Mouse (Mus musculus) induced T-regulatory cell, adult 2 months (primary cell): ENCODE results near the gene Hmces.
A peak's percentile ranks its signal among the peaks of the same experiment; 100 is the strongest.
"Not testable (repeated sequence)": the region's sequence is repeated elsewhere in the genome, so short reads cannot be mapped to it uniquely, and the experiment has no call there.

ENCODE experiments used
- DNase-seq: peaks from one replicate; pipeline ENCODE4 v3.0.0-alpha.2; 2012; ENCODE audit warnings: low read depth

Hmces gene

GRCm38 (mm10) chr6:87914326-87915102 lies 779 bp downstream of the Hmces start:
- no peak for DNase-seq

DNA sequence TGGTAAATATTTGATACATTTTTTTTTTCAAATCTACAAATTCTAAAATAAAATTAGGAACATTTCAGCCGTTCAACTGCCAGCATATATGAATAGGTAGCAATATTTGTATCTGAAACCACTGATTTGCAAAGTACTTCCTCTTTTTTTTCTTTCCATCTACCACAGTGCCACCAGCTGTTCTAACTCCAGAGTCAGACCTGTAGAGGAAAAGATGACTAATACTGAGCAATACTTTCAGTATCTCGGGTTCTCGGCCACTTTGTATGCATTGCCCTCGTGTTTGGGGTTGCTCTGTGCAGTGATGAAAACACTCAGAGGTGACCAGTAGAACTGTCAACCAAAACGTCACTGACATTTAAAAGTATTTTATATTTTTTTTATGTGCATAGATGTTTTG lies 2.2 kb downstream of the Hmces start:
- DNase-seq, result peak; percentile 84

DNA sequence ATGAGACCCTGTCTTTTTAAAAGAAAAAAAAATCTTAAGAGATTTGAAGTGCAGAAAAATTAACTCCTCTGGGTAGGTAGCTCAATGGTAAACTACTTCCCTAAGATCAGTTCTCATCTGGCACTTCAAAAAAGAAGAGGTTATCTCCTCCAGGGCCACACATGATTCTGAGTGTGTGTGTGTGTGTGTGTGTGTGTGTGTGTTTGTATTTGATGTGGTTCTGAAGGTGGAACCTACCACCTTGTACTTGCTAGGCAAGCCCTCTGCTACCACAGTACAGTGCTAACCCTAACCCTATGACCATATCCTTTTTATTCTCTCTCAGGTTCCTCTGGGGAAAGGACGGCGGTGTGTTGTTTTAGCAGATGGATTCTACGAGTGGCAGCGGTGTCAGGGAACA lies 7.5 kb downstream of the Hmces start:
- no peak for DNase-seq

DNA sequence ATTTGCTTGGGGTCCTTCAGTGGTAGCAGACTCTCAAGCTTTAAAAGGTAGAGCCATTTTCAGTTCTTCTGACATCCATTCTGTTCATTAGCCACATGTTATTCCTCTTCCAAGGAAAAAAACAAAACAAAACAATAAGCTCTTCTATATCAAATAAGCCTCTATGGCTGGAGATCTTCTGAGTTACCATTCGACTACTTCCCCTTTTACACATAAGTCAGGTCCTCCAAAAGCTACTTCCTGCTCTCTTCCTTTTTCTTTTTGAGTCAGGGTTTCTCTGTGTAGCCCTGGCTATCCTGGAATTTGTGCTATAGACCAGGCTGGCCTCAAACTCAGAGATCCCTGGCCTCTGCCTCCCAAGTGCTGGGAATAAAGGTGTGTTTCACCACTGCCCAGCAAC lies 9.9 kb downstream of the Hmces start:
- no peak for DNase-seq

DNA sequence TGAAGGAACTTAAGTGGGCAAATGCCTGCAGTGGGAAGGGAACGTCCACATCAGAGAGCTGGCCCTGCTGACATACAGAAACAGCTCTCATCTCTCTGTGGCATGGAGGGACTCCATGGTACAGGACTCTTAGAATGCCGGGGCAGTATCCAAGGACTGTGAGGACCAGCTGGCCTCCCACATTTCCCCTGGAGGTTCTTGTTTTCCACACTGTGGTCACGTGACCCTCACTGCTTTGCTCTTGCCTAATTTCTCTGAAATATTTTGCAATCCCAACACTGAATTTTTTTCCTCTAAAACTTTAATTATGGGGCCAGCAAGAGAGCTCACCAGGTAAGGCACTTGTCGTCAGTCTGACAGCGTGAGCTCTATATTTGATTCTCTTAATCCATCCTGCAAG lies 21.3 kb downstream of the Hmces start:
- DNase-seq, result no peak

- DNase-seq, result no peak
Observed at GRCm38 (mm10) chr6:87937178-87937788, 23.5 kb downstream of the Hmces start.

DNA sequence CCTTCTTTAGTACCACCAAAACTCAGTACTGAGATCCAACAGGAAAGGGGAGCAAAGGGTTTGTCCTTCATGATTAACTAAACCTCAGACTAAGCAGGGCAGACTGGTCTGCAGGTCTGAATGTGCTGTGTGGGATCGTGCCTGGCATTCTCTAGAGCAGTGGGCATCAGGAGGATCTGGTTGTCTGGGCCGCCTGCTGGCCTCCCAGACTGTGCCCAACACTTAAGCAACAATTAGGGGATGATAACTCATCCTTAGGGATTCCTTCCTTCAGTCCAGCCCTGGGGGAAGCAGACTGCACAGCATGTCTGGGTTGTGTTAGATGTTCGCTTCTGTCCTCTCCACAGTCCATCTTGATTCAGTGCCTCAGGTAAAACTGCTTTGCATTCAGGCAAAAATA lies 25.2 kb downstream of the Hmces start:
- no peak for DNase-seq

GRCm38 (mm10) chr6:87942179-87942578 lies 28.4 kb downstream of the Hmces start:
- no peak for DNase-seq

DNA sequence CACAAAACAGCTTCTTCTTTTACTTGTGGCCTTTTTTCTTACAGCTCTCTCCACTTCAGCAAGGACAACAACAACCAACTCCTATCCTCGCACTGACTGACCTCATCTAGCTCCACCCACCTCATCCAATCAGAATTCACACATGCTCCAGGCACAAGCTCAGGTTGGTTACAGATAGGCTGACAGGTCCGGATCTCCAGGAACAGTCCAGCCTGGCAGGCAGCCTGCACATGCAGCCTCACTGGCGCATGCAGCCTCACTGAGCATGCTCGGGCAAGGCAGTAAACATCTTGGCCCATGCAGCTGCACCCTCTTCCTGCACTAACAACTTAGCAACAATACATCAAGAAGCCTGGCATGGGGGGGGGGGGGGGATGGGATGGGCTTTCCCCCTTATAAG lies 48.7 kb downstream of the Hmces start:
- DNase-seq, result not testable (repeated sequence)

- no peak for DNase-seq
Observed at GRCm38 (mm10) chr6:87970041-87970440, 56.3 kb downstream of the Hmces start.

DNA sequence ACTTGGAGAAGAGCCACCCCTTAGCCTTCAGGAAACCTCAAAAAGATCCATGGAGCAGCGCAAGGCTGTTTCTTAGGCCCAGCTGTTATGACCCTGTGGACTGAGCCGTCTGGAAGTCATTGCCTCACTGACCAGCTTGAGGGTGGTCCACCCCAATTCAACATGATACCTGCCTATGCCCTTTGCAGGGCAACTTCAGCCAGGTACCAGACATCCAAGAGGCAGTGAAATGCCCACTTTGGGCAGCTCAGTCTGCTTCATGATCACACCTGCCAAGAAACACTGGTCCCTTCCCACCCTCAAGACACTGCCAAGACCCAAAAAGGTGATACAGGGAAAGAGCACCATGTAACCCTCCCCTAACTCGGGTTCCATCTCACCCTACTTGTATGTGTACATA lies 66.0 kb downstream of the Hmces start:
- no peak for DNase-seq

DNA sequence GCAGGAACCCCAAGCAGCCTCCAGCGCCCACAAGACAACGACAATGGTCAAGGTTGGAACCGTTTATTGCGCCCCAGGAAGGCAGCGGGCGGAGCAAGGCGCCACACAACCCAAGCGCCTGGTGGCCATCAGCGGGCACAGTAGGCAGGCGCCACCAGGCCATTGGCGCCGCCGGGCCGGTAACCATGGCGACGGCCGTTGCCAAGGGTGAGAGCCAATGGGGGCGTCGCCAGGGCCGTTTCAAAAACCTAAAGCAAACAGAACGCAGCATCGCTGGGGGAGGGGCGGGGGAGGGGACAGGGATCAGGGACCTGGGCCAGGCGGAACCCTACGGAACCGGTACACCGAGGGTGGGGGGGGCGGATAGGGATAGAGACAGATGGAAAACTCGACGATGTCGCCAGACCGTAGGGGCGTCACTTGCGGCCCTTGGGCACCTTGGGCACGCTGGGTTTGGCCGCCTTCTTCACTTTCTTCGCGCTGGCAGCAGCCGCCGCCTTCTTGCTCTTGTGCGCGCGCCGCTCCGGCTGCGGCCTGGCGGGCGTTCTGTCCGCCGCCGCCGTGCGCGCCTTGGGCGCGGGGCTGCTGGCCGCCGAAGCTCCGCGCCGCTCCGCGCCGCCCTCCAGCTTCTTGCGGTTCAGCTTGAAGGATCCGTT lies 66.8 kb downstream of the Hmces start:
- DNase-seq, result peak; percentile 39

- DNase-seq, result no peak
Observed at GRCm38 (mm10) chr6:87981030-87981485, 67.3 kb downstream of the Hmces start.

DNA sequence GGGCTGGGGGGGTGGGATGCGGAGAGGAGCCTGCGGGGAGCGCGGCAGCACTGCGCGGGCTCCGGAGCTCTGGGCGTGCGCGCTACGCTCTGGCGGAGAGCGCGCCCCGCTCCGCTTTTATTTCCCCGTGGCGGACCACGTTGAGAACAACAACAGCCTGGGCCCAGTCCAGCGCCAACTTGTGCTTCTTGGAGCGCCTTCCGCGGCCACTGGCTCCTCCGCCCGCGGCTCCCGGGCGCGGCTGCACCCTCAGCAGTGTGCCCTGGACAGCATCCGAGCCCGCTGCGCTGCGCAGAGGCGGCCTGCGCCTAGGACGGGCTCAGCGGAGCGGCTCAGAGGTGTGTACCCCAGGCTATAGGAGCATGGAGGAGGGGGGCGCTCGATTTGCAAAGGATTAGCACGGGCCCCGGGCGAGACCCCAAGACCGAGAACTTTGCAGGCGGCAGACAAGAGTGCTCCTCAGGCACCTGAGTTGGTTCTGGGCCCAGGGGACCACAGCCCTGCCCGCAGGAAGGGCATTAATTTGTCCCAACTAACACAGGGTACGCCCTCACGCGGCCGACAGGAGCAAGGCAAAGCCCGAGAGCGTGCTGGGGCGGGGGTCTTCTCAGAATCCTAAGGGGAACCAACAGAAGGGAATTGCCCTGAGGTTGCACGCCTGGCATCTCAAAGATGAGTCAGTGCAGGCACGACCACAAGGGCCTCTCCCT lies 68.0 kb downstream of the Hmces start, which contains the start of gene H1fx:
Gene H1fx, minus strand, starts transcription at position 91 of the 710 bp plus-strand sequence.
- no peak for DNase-seq

DNA sequence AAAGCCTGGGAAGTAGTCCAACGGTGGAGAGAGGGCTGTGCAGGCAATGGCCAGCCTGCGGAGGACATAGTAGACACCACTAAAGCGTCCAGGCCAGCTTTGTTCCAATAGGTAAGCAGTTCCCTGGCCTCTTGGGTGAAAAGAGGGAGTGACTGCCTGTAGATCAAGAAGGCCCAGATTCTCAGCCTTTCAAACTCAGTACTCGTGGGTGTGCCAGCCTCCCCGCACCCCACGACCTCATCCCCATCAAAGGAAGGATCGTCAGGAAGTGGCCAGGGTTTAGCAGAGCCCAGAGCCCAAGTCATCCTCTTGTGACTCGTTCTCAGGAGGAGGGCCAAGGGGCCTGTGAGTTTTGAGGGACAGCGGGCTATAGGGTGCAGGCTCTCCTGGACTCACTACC lies 68.8 kb downstream of the Hmces start:
- no peak for DNase-seq
